In genomic region chr5:148272771-148273170, GRCm38 (mm10) we compare ENCODE assay signal across 29 mouse cellular contexts.
DNase-seq lines count a peak whose midpoint lies in the region; ATAC-seq lines count a peak whose summit lies in the region.
"Had no signal": no experiment of that assay in that cellular context is flagged by ENCODE, and none has a peak within 500 bp of the region (broad histone marks: within the 10 kb centered on the region; RNA-seq: fewer than 3 reads in every experiment).

No protein-coding gene starts in this region.

- H3K4me3 ChIP-seq in heart, embryonic 14.5 days (ENCODE audit: control insufficient read depth in 1 of 2, insufficient read depth in 1 of 2, low read depth in 1 of 2, low read length in 2 of 2) = no peak overlapping the region
- H3K4me3 ChIP-seq: embryonic facial prominence, embryonic 12.5 days; erythroblast, embryonic 14.5 days; limb, embryonic 10.5 days; limb, embryonic 15.5 days; liver, embryonic 13.5 days; midbrain, embryonic 15.5 days had no signal

- peak overlapping the region; percentile 91 to 98 for H3K27ac ChIP-seq in heart, embryonic 14.5 days (replicated peaks in 1 of 2; ENCODE audit: control insufficient read depth in 1 of 2, insufficient read depth in 1 of 2, low read depth in 2 of 2, low read length in 2 of 2)
- H3K27ac ChIP-seq: embryonic facial prominence, embryonic 12.5 days; kidney, postnatal 0 days; limb, embryonic 10.5 days; limb, embryonic 15.5 days; liver, embryonic 13.5 days; midbrain, embryonic 15.5 days; stomach, postnatal 0 days had no signal

- peaks cover 18 to 37% of the 10 kb centered on the region in 2 experiments for H3K4me1 ChIP-seq in heart, embryonic 14.5 days (ENCODE audit: control insufficient read depth in 2 of 2, insufficient read depth in 2 of 2, low read length in 2 of 2)
- H3K4me1 ChIP-seq: embryonic facial prominence, embryonic 12.5 days; limb, embryonic 10.5 days; limb, embryonic 15.5 days; liver, embryonic 13.5 days; midbrain, embryonic 15.5 days had no signal

- H3K27me3 ChIP-seq in heart, embryonic 14.5 days (ENCODE audit: control insufficient read depth, insufficient read depth, low read length) = no peaks in the 10 kb centered on the region
- H3K27me3 ChIP-seq: embryonic facial prominence, embryonic 12.5 days; limb, embryonic 15.5 days; liver, embryonic 13.5 days; midbrain, embryonic 15.5 days; Patski had no signal

- H3K9me3 ChIP-seq in heart, embryonic 14.5 days (ENCODE audit: control insufficient read depth, low read length) = no peaks in the 10 kb centered on the region
- H3K9me3 ChIP-seq: embryonic facial prominence, embryonic 12.5 days; limb, embryonic 10.5 days; limb, embryonic 15.5 days; liver, embryonic 13.5 days; midbrain, embryonic 15.5 days had no signal

- 28% methylated on average over 6 of the region's 6 CpGs for WGBS in heart, embryonic 14.5 days

- peak; percentile 18; the same call in 1 of the 2 replicates for ATAC-seq in heart, embryonic 14.5 days (ENCODE audit: insufficient number of reproducible peaks, insufficient read depth, low FRiP score, low read depth)
- ATAC-seq: midbrain, embryonic 15.5 days had no signal

- peak overlapping the region; percentile 46 for H3K4me2 ChIP-seq in heart, embryonic 14.5 days (ENCODE audit: low read length)
- H3K4me2 ChIP-seq: embryonic facial prominence, embryonic 12.5 days; limb, embryonic 15.5 days; liver, embryonic 13.5 days; midbrain, embryonic 15.5 days had no signal

- H3K9ac ChIP-seq in heart, embryonic 14.5 days (ENCODE audit: low read length) = peak overlapping the region; percentile 59
- H3K9ac ChIP-seq: embryonic facial prominence, embryonic 12.5 days; limb, embryonic 15.5 days; liver, embryonic 13.5 days; midbrain, embryonic 15.5 days had no signal

- H3K36me3 ChIP-seq in heart, embryonic 14.5 days (ENCODE audit: control insufficient read depth, insufficient read depth, low read length) = peaks cover 8% of the 10 kb centered on the region; the same call in 1 of the 2 replicates
- H3K36me3 ChIP-seq: embryonic facial prominence, embryonic 12.5 days; limb, embryonic 10.5 days; limb, embryonic 15.5 days; liver, embryonic 13.5 days; midbrain, embryonic 15.5 days had no signal

- DNase-seq in heart, adult 18-20 months = peak; percentile 52 to 54
- DNase-seq in heart, adult 8-10 months (ENCODE audit: low spot score) = no peak
- DNase-seq in heart, adult 9 months (ENCODE audit: low spot score in 2 of 2) = peak; percentile 36 to 57
- peak; percentile 39 for DNase-seq in heart, postnatal 4 days
- DNase-seq in layer of hippocampus, postnatal 36 days = no peak
- no peak for DNase-seq in kidney, adult 8-10 months
- no peak for DNase-seq in thymus, postnatal 14 days
- DNase-seq: adrenal gland, postnatal 10 days; cerebellum, adult 11 months; cerebellum, adult 9-11 months; embryo, embryonic 11 days; gastrocnemius, postnatal 10 days; kidney, adult 2 months; kidney, postnatal 4 days; liver, embryonic 13.5 days; lung, adult 18-20 months; right cerebral cortex, adult 18-20 months; spleen, adult 18-20 months; thymus, adult 18-20 months; thymus, postnatal 36 days had no signal

Comparison
In these comparisons a context has a peak if more than half of its experiments do, and no peak if none do; other contexts are left out.
1. DNase-seq: peak in heart, adult 18-20 months (2 of 2), heart, adult 9 months (2 of 2) and heart, postnatal 4 days (single experiment); none in heart, adult 8-10 months (single experiment), layer of hippocampus, postnatal 36 days (0 of 2), kidney, adult 8-10 months (0 of 2) and thymus, postnatal 14 days (single experiment).